Mouse (Mus musculus): ENCODE results near the gene Dapk3.

DNA sequence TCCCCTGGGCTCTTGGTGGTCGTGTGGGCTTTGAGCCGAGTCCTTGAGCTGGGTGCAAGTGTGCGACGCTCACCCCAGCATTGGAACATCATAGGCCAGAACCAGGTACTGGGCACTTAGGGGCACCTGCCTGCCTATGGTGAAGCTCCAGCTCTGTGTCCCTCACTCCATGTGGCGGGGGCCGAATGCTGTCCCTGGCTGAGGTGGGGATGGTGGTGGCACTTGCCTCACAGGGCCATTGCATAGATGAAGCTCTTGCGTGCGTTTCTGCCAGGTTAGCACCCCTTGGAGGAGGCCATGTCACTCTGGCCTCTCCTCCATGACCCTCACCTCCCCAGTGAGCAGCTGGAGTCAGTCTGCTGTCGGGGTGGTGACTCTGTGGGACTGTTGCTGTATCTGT lies 4.4 kb downstream of the Dapk3 start:
- TF ChIP-seq CTCF (IDR thresholded peaks at IDR 0.05; ENCODE audit: extremely low read depth, insufficient read depth, insufficient read length, insufficient replicate concordance) (no peak), POLR2A (IDR thresholded peaks at IDR 0.05; ENCODE audit: low read depth, low read length) (no peak)
